Mouse (Mus musculus) CH12.LX (cell line): Measurements from ENCODE around the gene Actr5. TPM values are rescaled to one million over a fixed set of nuclear protein-coding genes. Genes with fewer than 3 reads are reported as not detected.

Source experiments
- DNase-seq: peaks from one replicate; pipeline ENCODE4 v3.0.0-alpha.2; 2013; ENCODE audit errors: extremely low read depth
- H3K27ac ChIP-seq: 2 replicates; pipeline ENCODE4 v1.5.1; 2012; ENCODE audit warnings: low read depth, mild to moderate bottlenecking, control low read depth, moderate library complexity; ENCODE audit not compliant: insufficient read depth
- H3K27me3 ChIP-seq: replicated peaks from 2 replicates; pipeline ENCODE3; 2012; ENCODE audit warnings: inconsistent platforms
- H3K36me3 ChIP-seq, 2 experiments: replicated peaks in 1 of 2; 2 replicates each; pipeline versions ENCODE3 to v1.6.1; 2012; ENCODE audit warnings: inconsistent platforms in 1 of 2, low read length in 1 of 2, mild to moderate bottlenecking in 1 of 2, mixed read lengths in 1 of 2, moderate library complexity in 1 of 2; ENCODE audit not compliant: control insufficient read depth in 1 of 2, insufficient read depth in 1 of 2
- H3K4me1 ChIP-seq, 2 experiments: 2 replicates each; pipeline ENCODE4 v1.6.1; 2012; ENCODE audit warnings: inconsistent platforms in 1 of 2, moderate library complexity in 1 of 2; ENCODE audit not compliant: insufficient read depth in 2 of 2, control insufficient read depth in 1 of 2
- H3K4me2 ChIP-seq: 2 replicates; pipeline ENCODE4 v1.6.1; 2012; ENCODE audit warnings: low read depth, mild to moderate bottlenecking, control low read depth; ENCODE audit not compliant: poor library complexity, insufficient read depth, severe bottlenecking
- H3K4me3 ChIP-seq, 3 experiments: fragments of 150-350 bp in 1 of 3; sonication (generic) in 1 of 3; replicated peaks in 1 of 3; 2 replicates each; pipeline versions ENCODE3 to v1.5.1; 2011 to 2012; ENCODE audit warnings: low read depth in 2 of 3, low read length in 2 of 3, mild to moderate bottlenecking in 2 of 3, moderate library complexity in 2 of 3, control low read depth in 1 of 3, improper control_type of control experiment in 1 of 3, inconsistent platforms in 1 of 3, mixed read lengths in 1 of 3; ENCODE audit not compliant: poor library complexity in 1 of 3
- H3K79me2 ChIP-seq: replicated peaks from 2 replicates; pipeline ENCODE4 v1.6.1; 2012; ENCODE audit warnings: mild to moderate bottlenecking, moderate library complexity; ENCODE audit not compliant: control insufficient read depth, poor library complexity, insufficient read depth, severe bottlenecking; ENCODE audit errors: extremely low read depth
- H3K9ac ChIP-seq: 2 replicates; pipeline ENCODE4 v1.6.1; 2012; ENCODE audit warnings: low read depth, mild to moderate bottlenecking, control low read depth, moderate library complexity; ENCODE audit not compliant: insufficient read depth
- H3K9me3 ChIP-seq: replicated peaks from 2 replicates; pipeline ENCODE3; 2012; ENCODE audit warnings: low read length, inconsistent platforms, mixed read lengths
- BHLHE40 ChIP-seq: IDR thresholded peaks from 2 replicates; pipeline ENCODE4 v1.6.1; 2011; ENCODE audit warnings: mild to moderate bottlenecking, low read depth, low read length, improper control_type of control experiment
- CHD1 ChIP-seq: IDR thresholded peaks from 2 replicates; pipeline ENCODE4 v1.6.1; 2012; ENCODE audit warnings: low read depth, low read length, improper control_type of control experiment, inconsistent platforms
- CTCF ChIP-seq, 2 experiments: IDR thresholded peaks in 1 of 2; conservative IDR thresholded peaks in 1 of 2; 2 replicates each; pipeline ENCODE4 v1.5.1; 2011 to 2012; ENCODE audit warnings: low read depth in 2 of 2, low read length in 2 of 2, improper control_type of control experiment in 1 of 2, inconsistent platforms in 1 of 2, mild to moderate bottlenecking in 1 of 2, moderate library complexity in 1 of 2
- ELF1 ChIP-seq: IDR thresholded peaks from 2 replicates; pipeline ENCODE4 v1.6.1; 2014; ENCODE audit warnings: low read depth, mild to moderate bottlenecking, inconsistent platforms, low read length, improper control_type of control experiment
- EP300 ChIP-seq: IDR thresholded peaks from 2 replicates; pipeline ENCODE4 v1.6.1; 2011; ENCODE audit warnings: low read length, improper control_type of control experiment
- ETS1 ChIP-seq: conservative IDR thresholded peaks from 2 replicates; pipeline ENCODE4 v1.6.1; 2012; ENCODE audit warnings: low read depth, mild to moderate bottlenecking, inconsistent platforms, low read length, improper control_type of control experiment, moderate library complexity
- GABPA ChIP-seq: IDR thresholded peaks from 2 replicates; pipeline ENCODE4 v1.6.1; 2012; ENCODE audit warnings: low read depth, low read length, improper control_type of control experiment, inconsistent platforms; ENCODE audit not compliant: insufficient replicate concordance
- HCFC1 ChIP-seq: IDR thresholded peaks from 2 replicates; pipeline ENCODE4 v1.6.1; 2012; ENCODE audit warnings: low read depth, mild to moderate bottlenecking, inconsistent platforms, low read length, improper control_type of control experiment
- IRF4 ChIP-seq: IDR thresholded peaks from 2 replicates; pipeline ENCODE4 v1.6.1; 2014; ENCODE audit warnings: low read depth, mild to moderate bottlenecking, inconsistent platforms, low read length, improper control_type of control experiment
- JUN ChIP-seq: IDR thresholded peaks from 2 replicates; pipeline ENCODE4 v1.6.1; 2011; ENCODE audit warnings: low read depth, mild to moderate bottlenecking, low read length, improper control_type of control experiment, moderate library complexity; ENCODE audit not compliant: insufficient read depth
- JUND ChIP-seq: conservative IDR thresholded peaks from 2 replicates; pipeline ENCODE4 v1.6.1; 2011; ENCODE audit warnings: low read depth, low read length, improper control_type of control experiment
- KAT2A ChIP-seq: IDR thresholded peaks from 2 replicates; pipeline ENCODE4 v1.6.1; 2012; ENCODE audit warnings: low read length, improper control_type of control experiment, inconsistent platforms; ENCODE audit not compliant: insufficient replicate concordance
- MAZ ChIP-seq: IDR thresholded peaks from 2 replicates; pipeline ENCODE4 v1.6.1; 2012; ENCODE audit warnings: low read depth, mild to moderate bottlenecking, inconsistent platforms, low read length, improper control_type of control experiment, moderate library complexity
- MXI1 ChIP-seq: IDR thresholded peaks from 2 replicates; pipeline ENCODE4 v1.6.1; 2011; ENCODE audit warnings: mild to moderate bottlenecking, low read depth, low read length, improper control_type of control experiment
- MYC ChIP-seq: IDR thresholded peaks from 2 replicates; pipeline ENCODE4 v1.6.1; 2011; ENCODE audit warnings: low read depth, mild to moderate bottlenecking, improper control_type of control experiment, low read length
- NELFE ChIP-seq: IDR thresholded peaks from 2 replicates; pipeline ENCODE4 v1.6.1; 2011; ENCODE audit warnings: low read depth, low read length, improper control_type of control experiment
- NRF1 ChIP-seq: IDR thresholded peaks from 2 replicates; pipeline ENCODE4 v1.6.1; 2014; ENCODE audit warnings: low read depth, mild to moderate bottlenecking, inconsistent platforms, low read length, improper control_type of control experiment, moderate library complexity
- PAX5 ChIP-seq: IDR thresholded peaks from 2 replicates; pipeline ENCODE4 v1.6.1; 2012; ENCODE audit warnings: low read length, inconsistent platforms, mixed read lengths
- POLR2A ChIP-seq: IDR thresholded peaks from 2 replicates; pipeline ENCODE4 v1.6.1; 2011; ENCODE audit warnings: low read depth, mild to moderate bottlenecking, improper control_type of control experiment, low read length
- POLR2AphosphoS2 ChIP-seq: IDR thresholded peaks from 2 replicates; pipeline ENCODE4 v1.6.1; 2011; ENCODE audit warnings: low read depth, low read length, improper control_type of control experiment
- RAD21 ChIP-seq: IDR thresholded peaks from 2 replicates; pipeline ENCODE4 v1.6.1; 2011; ENCODE audit warnings: low read depth, mild to moderate bottlenecking, low read length, improper control_type of control experiment, moderate library complexity
- RCOR1 ChIP-seq: conservative IDR thresholded peaks from 2 replicates; pipeline ENCODE4 v1.6.1; 2012; ENCODE audit warnings: low read depth, mild to moderate bottlenecking, inconsistent platforms, low read length, improper control_type of control experiment
- SMC3 ChIP-seq: IDR thresholded peaks from 2 replicates; pipeline ENCODE4 v1.6.1; 2011; ENCODE audit warnings: low read depth, low read length, improper control_type of control experiment
- TBP ChIP-seq: conservative IDR thresholded peaks from 2 replicates; pipeline ENCODE4 v1.6.1; 2011; ENCODE audit warnings: low read depth, low read length, improper control_type of control experiment
- TCF12 ChIP-seq: IDR thresholded peaks from 2 replicates; pipeline ENCODE4 v1.6.1; 2014; ENCODE audit warnings: low read depth, mild to moderate bottlenecking, inconsistent platforms, low read length, improper control_type of control experiment
- UBTF ChIP-seq: IDR thresholded peaks from 2 replicates; pipeline ENCODE4 v1.6.1; 2012; ENCODE audit warnings: low read depth, mild to moderate bottlenecking, inconsistent platforms, low read length, improper control_type of control experiment, moderate library complexity
- USF1 ChIP-seq: IDR thresholded peaks from 2 replicates; pipeline ENCODE4 v1.6.1; 2014; ENCODE audit warnings: low read depth, mild to moderate bottlenecking, inconsistent platforms, low read length, improper control_type of control experiment
- USF2 ChIP-seq: conservative IDR thresholded peaks from 2 replicates; pipeline ENCODE4 v1.6.1; 2011; ENCODE audit warnings: low read depth, low read length, improper control_type of control experiment
- ZC3H11A ChIP-seq: IDR thresholded peaks from 2 replicates; pipeline ENCODE4 v1.6.1; 2012; ENCODE audit warnings: low read depth, mild to moderate bottlenecking, inconsistent platforms, low read length, improper control_type of control experiment
- ZMIZ1 ChIP-seq: IDR thresholded peaks from 2 replicates; pipeline ENCODE4 v1.6.1; 2012; ENCODE audit warnings: low read depth, mild to moderate bottlenecking, inconsistent platforms, low read length, improper control_type of control experiment
- ZNF384 ChIP-seq: IDR thresholded peaks from 2 replicates; pipeline ENCODE4 v1.6.1; 2012; ENCODE audit warnings: low read depth, low read length, improper control_type of control experiment, inconsistent platforms
- dilution Hi-C: fragments of 300-500 bp; cut with MboI; formaldehyde crosslinking; loops from 2 replicates; pipeline ENCODE4 v1.14.3; 2020; ENCODE audit warnings: low sequenced_read_pairs; ENCODE audit not compliant: extremely low pct_unique_long_range_greater_than_20kb, extremely low pct_ligation_motif_present
- in situ Hi-C: fragments of 300-500 bp; cut with MboI; formaldehyde crosslinking; loops from 3 replicates; pipeline ENCODE4 v1.14.3; 2019; ENCODE audit warnings: low sequenced_read_pairs, low pct_ligation_motif_present, low pct_unique_long_range_greater_than_20kb, mixed read lengths
- polyA plus RNA-seq: library from polyadenylated mRNA; unstranded; fragments of >175 nt; gene quantifications from 2 replicates; pipeline ENCODE4 v1.2.1, GENCODE M21; 2012; ENCODE audit warnings: low read depth; ENCODE audit not compliant: insufficient read length
- total RNA-seq, 2 experiments: library from RNA; depleted of rRNA; stranded (reverse); fragments of 300-350 nt in 1 of 2; fragments of >200 nt in 1 of 2; gene quantifications; 2 replicates each; pipeline ENCODE4 v1.2.3; 2012 to 2014

The Actr5 gene
- total and polyA plus RNA-seq, 3 experiments, result 13.9 to 20.3 (median 19.8) TPM

DNA sequence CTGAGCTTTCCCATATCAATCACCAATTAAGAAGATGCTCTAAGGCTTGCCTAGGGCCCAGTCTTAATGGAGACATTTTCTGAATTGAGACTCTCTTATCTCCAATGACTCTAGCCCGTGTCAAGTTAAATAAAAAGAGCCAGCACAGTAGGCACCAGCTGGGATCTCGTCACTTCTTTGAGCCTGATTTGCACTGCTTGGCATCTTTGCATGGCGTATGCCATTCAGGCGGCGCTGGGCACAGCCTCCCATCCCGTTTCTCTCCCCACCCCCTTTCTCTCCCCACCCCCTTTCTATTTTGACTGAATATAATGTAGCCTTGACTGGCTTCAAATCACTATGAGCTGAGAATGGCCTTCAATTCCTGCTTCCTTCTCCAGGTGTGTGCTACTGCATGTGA is 57.0 kb downstream of the Actr5 start:
- TF ChIP-seq EP300, result no peak
- TF ChIP-seq NRF1, result no peak
- no peak for TF ChIP-seq IRF4
- TF ChIP-seq POLR2A, result no peak
- no peak for TF ChIP-seq USF2
- TF ChIP-seq ELF1, result no peak
- TF ChIP-seq ZMIZ1, result no peak
- TF ChIP-seq JUND, result no peak
- TF ChIP-seq KAT2A, result no peak
- TF ChIP-seq ZNF384, result no peak
- no peak for TF ChIP-seq RAD21
- no peak for TF ChIP-seq TBP
- TF ChIP-seq CTCF (conservative IDR thresholded peaks at IDR 0.05 in 1 of 2, IDR thresholded peaks at IDR 0.05 in 1 of 2; ENCODE audit: low read depth in 2 of 2, low read length in 2 of 2), result no peak
- no peak for TF ChIP-seq ETS1
- TF ChIP-seq PAX5, result no peak
- TF ChIP-seq UBTF, result no peak
- no peak for TF ChIP-seq MYC
- no peak for TF ChIP-seq RCOR1
- no peaks in the 10 kb centered on the region for H3K9me3 ChIP-seq
- peak overlapping the region; percentile 74 for H3K4me2 ChIP-seq
- peak overlapping the region; percentile 99 for H3K27ac ChIP-seq
- peaks cover 6 to 70% of the 10 kb centered on the region in 2 experiments for H3K36me3 ChIP-seq
- H3K27me3 ChIP-seq, result no peaks in the 10 kb centered on the region
- peak overlapping the region; percentile 17 for H3K9ac ChIP-seq
- H3K79me2 ChIP-seq, result peaks cover 92% of the 10 kb centered on the region
- no peak overlapping the region for H3K4me3 ChIP-seq
- in situ Hi-C loops (no loop called here), dilution Hi-C loops (no loop called here)
- peaks cover 56 to 95% of the 10 kb centered on the region in 2 experiments for H3K4me1 ChIP-seq
- DNase-seq, result no peak

DNA sequence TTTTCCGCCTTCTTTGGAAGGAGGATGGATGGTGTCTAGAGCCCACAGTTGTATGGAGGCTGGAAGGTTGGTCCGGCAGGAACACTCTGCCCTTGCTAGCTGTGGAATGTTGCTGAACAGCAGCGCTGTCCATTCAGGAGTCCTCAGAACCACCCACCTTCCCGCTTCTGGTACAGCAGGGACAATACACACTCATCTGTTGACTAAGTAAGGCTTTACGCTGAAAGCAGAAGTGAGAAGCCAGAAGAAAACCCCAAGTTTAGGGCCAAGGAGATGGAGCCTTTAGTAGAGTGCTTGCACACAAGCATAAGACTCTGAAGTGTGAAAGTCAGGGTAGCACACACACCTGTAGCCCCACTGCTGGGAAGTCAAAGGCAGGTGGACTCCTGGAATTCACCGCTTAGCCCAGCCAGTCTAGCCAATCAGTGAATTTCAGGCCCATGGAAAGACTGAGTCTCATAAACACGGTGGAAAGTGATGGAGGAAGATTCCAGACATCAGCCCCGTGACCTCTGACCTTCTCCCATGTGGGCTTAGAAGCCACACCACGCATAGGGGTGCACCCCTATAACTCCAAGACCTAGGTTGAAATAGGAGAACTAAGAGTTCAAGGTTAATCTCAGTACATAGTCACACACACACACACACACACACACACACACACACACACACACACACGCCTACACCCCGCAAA is 57.8 kb downstream of the Actr5 start:
- H3K27me3 ChIP-seq, result no peaks in the 10 kb centered on the region
- H3K4me2 ChIP-seq, result peak overlapping the region; percentile 74
- peaks cover 10 to 71% of the 10 kb centered on the region in 2 experiments for H3K36me3 ChIP-seq
- dilution Hi-C loops, result no loop called here
- H3K9me3 ChIP-seq, result no peaks in the 10 kb centered on the region
- peak overlapping the region; percentile 99 for H3K27ac ChIP-seq
- DNase-seq, result peak; percentile 86
- peaks cover 59 to 95% of the 10 kb centered on the region in 2 experiments for H3K4me1 ChIP-seq
- in situ Hi-C loops, result no loop called here
- H3K79me2 ChIP-seq, result peaks cover 92% of the 10 kb centered on the region
- peak overlapping the region in 1 of 3 experiments; percentile 19 for H3K4me3 ChIP-seq
- H3K9ac ChIP-seq, result peak overlapping the region; percentile 17
- TF ChIP-seq UBTF, result no peak; the same call in 1 of the 2 replicates
- peak; percentile 46 for TF ChIP-seq ZNF384
- no peak for TF ChIP-seq ZMIZ1
- peak; percentile 51; the same call in 1 of the 2 replicates for TF ChIP-seq MXI1
- peak; percentile 96 for TF ChIP-seq EP300
- TF ChIP-seq TCF12, result peak; percentile 93
- TF ChIP-seq SMC3, result peak; percentile 5
- TF ChIP-seq RCOR1, result peak; percentile 91
- TF ChIP-seq USF1, result no peak
- no peak for TF ChIP-seq USF2
- peak; percentile 60; the same call in 1 of the 2 replicates for TF ChIP-seq TBP
- TF ChIP-seq CTCF (conservative IDR thresholded peaks at IDR 0.05 in 1 of 2, IDR thresholded peaks at IDR 0.05 in 1 of 2; ENCODE audit: low read depth in 2 of 2, low read length in 2 of 2), result no peak
- TF ChIP-seq MAZ, result peak; percentile 46; the same call in 1 of the 2 replicates
- TF ChIP-seq ZC3H11A, result no peak
- TF ChIP-seq ETS1, result peak; percentile 80
- TF ChIP-seq JUN, result no peak; the same call in none of the 2 replicates
- TF ChIP-seq POLR2AphosphoS2, result no peak
- peak; percentile 98 for TF ChIP-seq IRF4
- no peak for TF ChIP-seq GABPA
- TF ChIP-seq NELFE, result no peak
- TF ChIP-seq CHD1, result 0 out of 2 replicates have a peak, but pooled peaks have one; percentile 68
- peak; percentile 27; the same call in 1 of the 2 replicates for TF ChIP-seq HCFC1
- TF ChIP-seq BHLHE40, result peak; percentile 75; the same call in 1 of the 2 replicates
